Mouse (Mus musculus): ENCODE measurements around the gene Abtb2. TPM values are rescaled to one million over a fixed set of nuclear protein-coding genes. Genes with fewer than 3 reads are reported as not detected.
"Not testable (repeated sequence)": the region's sequence is repeated elsewhere in the genome, so short reads cannot be mapped to it uniquely, and the experiment has no call there.

Abtb2 gene
- 19.9 and 23.2 TPM in 2 replicates for polyA plus RNA-seq (2015; fragmentation: Nextera tagmentation; extraction: Ambion mirVana)

DNA sequence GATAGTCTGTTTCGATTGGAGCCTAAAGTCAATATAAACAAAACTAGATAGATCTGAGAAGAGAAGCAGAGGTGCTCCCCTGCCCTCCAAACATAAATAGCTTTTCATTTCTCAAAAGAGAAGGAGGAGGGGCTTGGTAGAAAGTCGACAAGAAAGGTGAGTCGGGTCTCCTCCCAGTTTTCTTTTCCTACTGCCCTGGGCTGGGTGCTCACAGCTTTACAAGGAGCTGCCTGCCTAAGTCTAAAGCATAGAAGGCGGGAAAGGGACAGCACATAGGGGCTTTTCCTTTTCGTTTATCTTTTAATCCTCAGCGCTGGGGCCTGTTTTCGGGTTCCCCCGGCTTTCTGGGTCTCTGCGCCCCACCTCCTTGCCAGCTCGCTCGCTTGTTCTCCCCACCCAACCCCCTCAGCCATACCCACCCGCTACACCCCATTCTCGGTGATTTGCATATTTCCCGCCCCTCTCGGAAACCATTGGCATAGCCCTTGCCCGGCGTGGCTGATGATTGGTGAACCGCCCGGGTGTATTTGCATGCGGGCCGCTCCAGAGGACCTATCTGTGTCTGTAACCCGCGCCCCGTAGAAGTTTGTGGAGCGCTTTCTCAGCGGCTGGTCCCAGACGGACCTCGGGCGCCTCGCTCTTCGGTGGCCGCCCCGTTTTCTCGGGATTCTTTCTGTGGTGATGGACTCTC lies at the start of gene Abtb2:
Gene Abtb2 (plus strand): TSS at position 579 of the 691 bp plus-strand sequence.
- WGBS, result under 1% methylated on average over 34 of the region's 34 CpGs
- Histone ChIP-seq H3K36me3 (ENCODE audit: control insufficient read depth, insufficient read depth) (no peaks in the 10 kb centered on the region), H3K9ac (ENCODE audit: low read length) (peak within 1 kb of the TSS; percentile 91), H3K27ac (ENCODE audit: low read length) (peak within 1 kb of the TSS; percentile 93), H3K4me1 (ENCODE audit: control insufficient read depth, insufficient read depth, low read length) (peaks cover 32% of the 10 kb centered on the region), H3K4me3 (ENCODE audit: low read length) (peak within 1 kb of the TSS; percentile 67), H3K4me2 (ENCODE audit: low read depth, low read length) (peak within 1 kb of the TSS; percentile 90), H3K27me3 (ENCODE audit: control insufficient read depth, insufficient read depth, low read length) (peaks cover 3% of the 10 kb centered on the region; the same call in 1 of the 2 replicates), H3K9me3 (replicated peaks; ENCODE audit: control insufficient read depth, low read length) (no peaks in the 10 kb centered on the region)
- peak; percentile 94 for ATAC-seq (replicated peaks; ENCODE audit: extremely low read depth, insufficient read depth, low FRiP score)

GRCm38 (mm10) chr2:103516472-103516871 lies 49.6 kb upstream of the Abtb2 start:
- WGBS, result 69% methylated on average over 1 of the region's 1 CpGs
- Histone ChIP-seq H3K4me2 (ENCODE audit: low read depth, low read length) (no peak overlapping the region), H3K27ac (ENCODE audit: low read length) (no peak overlapping the region), H3K27me3 (ENCODE audit: control insufficient read depth, insufficient read depth, low read length) (no peaks in the 10 kb centered on the region), H3K36me3 (ENCODE audit: control insufficient read depth, insufficient read depth) (no peaks in the 10 kb centered on the region), H3K4me3 (ENCODE audit: low read length) (no peak overlapping the region), H3K9ac (ENCODE audit: low read length) (no peak overlapping the region), H3K4me1 (ENCODE audit: control insufficient read depth, insufficient read depth, low read length) (no peaks in the 10 kb centered on the region), H3K9me3 (replicated peaks; ENCODE audit: control insufficient read depth, low read length) (no peaks in the 10 kb centered on the region)
- ATAC-seq (replicated peaks; ENCODE audit: extremely low read depth, insufficient read depth, low FRiP score), result no peak

DNA sequence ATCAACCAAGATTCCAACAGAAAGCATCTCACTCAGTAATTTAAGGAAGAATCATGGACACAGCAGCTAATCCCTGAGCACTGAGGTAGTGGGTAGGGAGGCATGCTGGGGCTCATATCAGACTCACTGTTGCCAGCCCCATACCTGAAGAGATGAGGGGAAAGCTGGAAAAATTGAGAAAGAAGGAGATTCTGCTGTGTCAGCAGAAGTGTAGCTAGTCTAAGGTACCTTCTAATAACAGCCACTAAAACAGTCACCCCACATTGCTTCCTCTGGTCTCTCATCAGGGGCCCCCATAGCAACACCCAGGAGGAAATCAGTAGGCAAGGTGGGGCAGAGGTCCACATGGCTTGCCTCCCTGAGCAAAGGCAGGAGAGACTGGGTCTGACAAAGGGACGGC lies 40.5 kb upstream of the Abtb2 start:
- H3K4me2 ChIP-seq (ENCODE audit: low read depth, low read length), result no peak overlapping the region
- no peak overlapping the region for H3K9ac ChIP-seq (ENCODE audit: low read length)
- no peaks in the 10 kb centered on the region for H3K9me3 ChIP-seq (replicated peaks; ENCODE audit: control insufficient read depth, low read length)
- no peak overlapping the region for H3K27ac ChIP-seq (ENCODE audit: low read length)
- no peaks in the 10 kb centered on the region for H3K36me3 ChIP-seq (ENCODE audit: control insufficient read depth, insufficient read depth)
- 85% methylated on average over 1 of the region's 1 CpGs for WGBS
- no peak overlapping the region for H3K4me3 ChIP-seq (ENCODE audit: low read length)
- H3K27me3 ChIP-seq (ENCODE audit: control insufficient read depth, insufficient read depth, low read length), result no peaks in the 10 kb centered on the region
- no peaks in the 10 kb centered on the region for H3K4me1 ChIP-seq (ENCODE audit: control insufficient read depth, insufficient read depth, low read length)
- ATAC-seq (replicated peaks; ENCODE audit: extremely low read depth, insufficient read depth, low FRiP score), result no peak

DNA sequence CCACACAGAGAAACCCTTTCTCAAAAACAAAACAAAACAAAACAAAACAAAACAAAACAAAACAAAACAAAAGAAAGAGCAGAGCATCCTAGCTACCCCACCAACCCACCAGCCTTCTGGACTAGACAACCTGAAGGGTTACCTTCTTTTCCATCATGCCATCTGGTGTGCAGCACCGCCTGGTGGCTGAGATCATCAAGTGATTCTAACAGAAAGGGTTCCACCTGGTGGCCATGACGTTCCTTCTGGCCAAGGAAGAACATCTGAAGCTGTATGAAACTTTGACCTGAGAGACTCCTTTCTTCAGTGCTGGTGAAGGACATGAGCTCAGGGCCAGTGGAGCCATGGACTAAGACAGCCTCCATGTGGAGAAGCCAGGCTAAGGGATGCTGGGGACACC lies 19.0 kb upstream of the Abtb2 start:
- no peaks in the 10 kb centered on the region for H3K27me3 ChIP-seq (ENCODE audit: control insufficient read depth, insufficient read depth, low read length)
- H3K36me3 ChIP-seq (ENCODE audit: control insufficient read depth, insufficient read depth), result no peaks in the 10 kb centered on the region
- no peak overlapping the region for H3K9ac ChIP-seq (ENCODE audit: low read length)
- H3K4me1 ChIP-seq (ENCODE audit: control insufficient read depth, insufficient read depth, low read length), result no peaks in the 10 kb centered on the region
- no peak overlapping the region for H3K4me3 ChIP-seq (ENCODE audit: low read length)
- no peaks in the 10 kb centered on the region for H3K9me3 ChIP-seq (replicated peaks; ENCODE audit: control insufficient read depth, low read length)
- no peak overlapping the region for H3K4me2 ChIP-seq (ENCODE audit: low read depth, low read length)
- no peak; the same call in 1 of the 2 replicates for ATAC-seq (replicated peaks; ENCODE audit: extremely low read depth, insufficient read depth, low FRiP score)
- H3K27ac ChIP-seq (ENCODE audit: low read length), result no peak overlapping the region
- WGBS, result 11% methylated on average over 2 of the region's 2 CpGs

DNA sequence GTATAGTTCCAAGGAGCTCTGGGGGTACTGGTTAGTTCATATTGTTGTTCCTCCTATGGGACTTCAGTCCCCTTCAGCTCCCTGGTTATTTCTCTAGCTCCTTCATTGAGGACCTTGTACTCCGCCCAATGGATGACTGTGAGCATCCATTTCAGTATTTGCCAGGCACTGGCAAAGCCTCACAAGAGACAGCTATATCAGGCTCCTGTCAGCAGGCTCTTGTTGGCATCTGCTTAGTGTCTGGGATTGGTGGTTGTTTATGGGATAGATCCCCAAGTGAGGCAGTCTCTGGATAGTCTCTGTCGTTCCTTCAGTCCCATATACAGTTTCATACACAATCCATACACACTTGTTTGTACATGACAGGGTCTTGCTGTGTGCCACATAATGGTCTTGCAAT lies 15.8 kb upstream of the Abtb2 start:
- H3K36me3 ChIP-seq (ENCODE audit: control insufficient read depth, insufficient read depth); ATAC-seq (replicated peaks; ENCODE audit: extremely low read depth, insufficient read depth, low FRiP score); H3K9me3 ChIP-seq (replicated peaks; ENCODE audit: control insufficient read depth, low read length); H3K4me2 ChIP-seq (ENCODE audit: low read depth, low read length); H3K27ac ChIP-seq (ENCODE audit: low read length); H3K27me3 ChIP-seq (ENCODE audit: control insufficient read depth, insufficient read depth, low read length); H3K4me1 ChIP-seq (ENCODE audit: control insufficient read depth, insufficient read depth, low read length); H3K9ac ChIP-seq (ENCODE audit: low read length); H3K4me3 ChIP-seq (ENCODE audit: low read length): not testable (repeated sequence)
- 51% methylated on average over 2 of the region's 2 CpGs for WGBS

GRCm38 (mm10) chr2:103554041-103554440 lies 12.1 kb upstream of the Abtb2 start:
- Histone ChIP-seq H3K27me3 (ENCODE audit: control insufficient read depth, insufficient read depth, low read length) (no peaks in the 10 kb centered on the region), H3K27ac (ENCODE audit: low read length) (no peak overlapping the region), H3K9me3 (replicated peaks; ENCODE audit: control insufficient read depth, low read length) (no peaks in the 10 kb centered on the region), H3K4me2 (ENCODE audit: low read depth, low read length) (no peak overlapping the region), H3K4me1 (ENCODE audit: control insufficient read depth, insufficient read depth, low read length) (no peaks in the 10 kb centered on the region), H3K36me3 (ENCODE audit: control insufficient read depth, insufficient read depth) (no peaks in the 10 kb centered on the region), H3K4me3 (ENCODE audit: low read length) (no peak overlapping the region), H3K9ac (ENCODE audit: low read length) (no peak overlapping the region)
- 51% methylated on average over 2 of the region's 2 CpGs for WGBS
- no peak for ATAC-seq (replicated peaks; ENCODE audit: extremely low read depth, insufficient read depth, low FRiP score)

DNA sequence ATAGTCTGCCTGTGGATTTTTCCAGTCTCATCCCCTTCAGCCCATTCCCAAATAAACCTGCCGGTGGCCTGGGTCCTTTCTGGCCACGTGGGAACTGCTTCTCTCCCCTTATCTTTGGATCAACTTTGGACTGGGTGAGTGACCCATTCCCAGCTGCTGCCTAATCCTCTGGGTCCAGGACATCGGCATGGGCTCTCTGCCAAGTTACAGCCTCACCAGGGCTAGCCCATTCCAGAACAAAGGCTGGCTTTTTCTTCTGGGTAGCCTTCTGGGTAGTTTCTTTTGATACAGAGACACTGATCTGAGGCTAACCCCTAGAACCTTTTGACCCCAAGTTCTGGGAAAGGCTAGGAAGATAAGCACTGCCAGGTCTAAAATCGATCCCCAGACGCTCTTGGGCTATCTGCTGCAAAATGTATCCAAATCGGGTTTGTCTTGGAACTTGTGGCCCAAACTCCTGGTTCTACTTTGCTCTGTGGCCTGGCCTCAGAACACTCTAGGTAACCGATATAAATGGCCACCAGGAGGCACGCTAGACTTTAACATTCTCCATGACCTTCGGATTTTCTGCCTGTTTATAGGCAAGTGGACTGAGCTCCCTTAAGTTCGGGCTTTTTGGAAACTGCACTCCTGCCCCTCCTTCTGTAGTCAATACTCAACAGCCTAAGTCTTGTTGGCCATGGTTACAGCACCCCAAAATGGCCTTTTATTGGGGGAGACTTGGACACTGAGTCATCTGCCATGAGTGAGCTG lies 9.8 kb upstream of the Abtb2 start:
- Histone ChIP-seq H3K36me3 (ENCODE audit: control insufficient read depth, insufficient read depth) (no peaks in the 10 kb centered on the region), H3K4me3 (ENCODE audit: low read length) (no peak overlapping the region), H3K9ac (ENCODE audit: low read length) (no peak overlapping the region), H3K9me3 (replicated peaks; ENCODE audit: control insufficient read depth, low read length) (no peaks in the 10 kb centered on the region), H3K4me2 (ENCODE audit: low read depth, low read length) (no peak overlapping the region), H3K27ac (ENCODE audit: low read length) (no peak overlapping the region), H3K27me3 (ENCODE audit: control insufficient read depth, insufficient read depth, low read length) (no peaks in the 10 kb centered on the region), H3K4me1 (ENCODE audit: control insufficient read depth, insufficient read depth, low read length) (no peaks in the 10 kb centered on the region)
- 44% methylated on average over 10 of the region's 10 CpGs for WGBS
- no peak for ATAC-seq (replicated peaks; ENCODE audit: extremely low read depth, insufficient read depth, low FRiP score)

DNA sequence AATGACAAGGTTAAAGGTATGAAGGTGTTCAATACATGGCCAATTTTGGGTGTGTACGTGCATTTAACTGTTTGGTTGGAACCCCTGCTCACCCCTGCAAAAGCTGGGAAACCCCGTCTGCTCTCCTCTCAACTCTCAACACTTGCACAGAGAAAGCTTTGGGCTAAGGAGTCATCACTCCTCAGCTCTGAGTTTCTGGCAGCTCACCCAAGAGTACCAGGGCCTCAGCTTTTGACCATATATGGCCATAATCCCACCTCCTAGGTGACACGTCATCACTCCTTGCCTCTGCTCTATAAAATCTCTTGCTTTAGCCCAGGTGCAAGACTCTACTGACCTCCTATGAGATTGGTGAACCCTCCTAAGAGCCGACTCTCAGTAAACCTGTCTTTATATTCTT lies 5.2 kb upstream of the Abtb2 start:
- H3K4me3 ChIP-seq (ENCODE audit: low read length), result no peak overlapping the region
- H3K4me2 ChIP-seq (ENCODE audit: low read depth, low read length), result no peak overlapping the region
- H3K36me3 ChIP-seq (ENCODE audit: control insufficient read depth, insufficient read depth), result no peaks in the 10 kb centered on the region
- no peak overlapping the region for H3K9ac ChIP-seq (ENCODE audit: low read length)
- no peaks in the 10 kb centered on the region for H3K9me3 ChIP-seq (replicated peaks; ENCODE audit: control insufficient read depth, low read length)
- ATAC-seq (replicated peaks; ENCODE audit: extremely low read depth, insufficient read depth, low FRiP score), result no peak
- peaks cover 9% of the 10 kb centered on the region for H3K4me1 ChIP-seq (ENCODE audit: control insufficient read depth, insufficient read depth, low read length)
- H3K27me3 ChIP-seq (ENCODE audit: control insufficient read depth, insufficient read depth, low read length), result peaks cover 3% of the 10 kb centered on the region; the same call in 1 of the 2 replicates
- no peak overlapping the region for H3K27ac ChIP-seq (ENCODE audit: low read length)
- WGBS, result 64% methylated on average over 4 of the region's 4 CpGs

- H3K4me2 ChIP-seq (ENCODE audit: low read depth, low read length), result peak overlapping the region; percentile 90
- ATAC-seq (replicated peaks; ENCODE audit: extremely low read depth, insufficient read depth, low FRiP score), result no peak
- peak overlapping the region; percentile 67 for H3K4me3 ChIP-seq (ENCODE audit: low read length)
- H3K9me3 ChIP-seq (replicated peaks; ENCODE audit: control insufficient read depth, low read length), result no peaks in the 10 kb centered on the region
- no peaks in the 10 kb centered on the region for H3K36me3 ChIP-seq (ENCODE audit: control insufficient read depth, insufficient read depth)
- peaks cover 20% of the 10 kb centered on the region for H3K4me1 ChIP-seq (ENCODE audit: control insufficient read depth, insufficient read depth, low read length)
- H3K9ac ChIP-seq (ENCODE audit: low read length), result peak overlapping the region; percentile 66
- peaks cover 3% of the 10 kb centered on the region; the same call in 1 of the 2 replicates for H3K27me3 ChIP-seq (ENCODE audit: control insufficient read depth, insufficient read depth, low read length)
- no peak overlapping the region for H3K27ac ChIP-seq (ENCODE audit: low read length)
- 13% methylated on average over 8 of the region's 8 CpGs for WGBS
Measured at GRCm38 (mm10) chr2:103564427-103565023, 1.6 kb upstream of the Abtb2 start.

Measured in heart, embryonic 16.5 days (tissue).